Mouse (Mus musculus) limb, embryonic 14.5 days (tissue): Measurements from ENCODE around the gene 1700018B08Rik. TPM values are rescaled to one million over a fixed set of nuclear protein-coding genes. Genes with fewer than 3 reads are reported as not detected.

ENCODE experiments used
- ATAC-seq: fragments of 200-750 bp; cut with Nextera tagmentation; 2 replicates; pipeline ENCODE4 v1.8.0; 2017; ENCODE audit warnings: low read depth, moderate number of reproducible peaks, moderate TSS enrichment; ENCODE audit not compliant: low FRiP score
- DNase-seq: peaks from one replicate; pipeline ENCODE4 v3.0.0-alpha.2; 2015; ENCODE audit warnings: low spot score
- H3K27ac ChIP-seq: fragments of 300-500 bp; sonication (generic); replicated peaks from 2 replicates; pipeline ENCODE4 v1.5.1; 2014; ENCODE audit warnings: low read depth, mild to moderate bottlenecking, low read length, moderate library complexity, mixed read lengths
- H3K27me3 ChIP-seq: fragments of 300-500 bp; sonication (generic); 2 replicates; pipeline ENCODE4 v1.6.1; 2014; ENCODE audit warnings: low read length, mixed read lengths; ENCODE audit not compliant: control insufficient read depth, insufficient read depth
- H3K36me3 ChIP-seq: fragments of 300-500 bp; sonication (generic); 2 replicates; pipeline ENCODE4 v1.6.1; 2014; ENCODE audit warnings: mild to moderate bottlenecking, low read length, moderate library complexity, mixed read lengths; ENCODE audit not compliant: control insufficient read depth, insufficient read depth
- H3K4me1 ChIP-seq: fragments of 300-500 bp; sonication (generic); 2 replicates; pipeline ENCODE4 v1.6.1; 2014; ENCODE audit warnings: antibody characterized with exemption, low read length, mixed read lengths; ENCODE audit not compliant: control insufficient read depth, insufficient read depth
- H3K4me2 ChIP-seq: fragments of 300-500 bp; sonication (generic); replicated peaks from 2 replicates; pipeline ENCODE4 v1.6.1; 2014; ENCODE audit warnings: low read depth, mild to moderate bottlenecking, low read length, moderate library complexity; ENCODE audit not compliant: severe bottlenecking
- H3K4me3 ChIP-seq: fragments of 300-500 bp; sonication (generic); replicated peaks from 2 replicates; pipeline ENCODE4 v1.5.1; 2014; ENCODE audit warnings: low read length
- H3K9ac ChIP-seq: fragments of 300-500 bp; sonication (generic); 2 replicates; pipeline ENCODE4 v1.6.1; 2014; ENCODE audit warnings: mild to moderate bottlenecking, low read depth, low read length, moderate library complexity; ENCODE audit not compliant: severe bottlenecking
- H3K9me3 ChIP-seq: fragments of 300-500 bp; sonication (generic); 2 replicates; pipeline ENCODE4 v1.6.1; 2016; ENCODE audit warnings: low read length; ENCODE audit not compliant: control insufficient read depth
- POLR2A ChIP-seq: fragments of 200-500 bp; IDR thresholded peaks from 2 replicates; pipeline ENCODE4 v1.8.0; 2012; ENCODE audit warnings: inconsistent platforms, mild to moderate bottlenecking, moderate library complexity, borderline replicate concordance; ENCODE audit not compliant: insufficient read depth, insufficient read length; ENCODE audit errors: extremely low read depth
- WGBS: fragments of 180-500 bp; shearing (Covaris S2); extraction: QIAGEN DNeasy Blood & Tissue Kit; methylation state at CpG from one replicate; pipeline ENCODE4 v1.1.7; 2014; 5-methylcytosine and 5-hydroxymethylcytosine counted together
- polyA plus RNA-seq, 2 experiments: library from polyadenylated mRNA; depleted of rRNA in 1 of 2; stranded (reverse) in 1 of 2; unstranded in 1 of 2; fragments of >200 nt; fragmentation: Nextera tagmentation in 1 of 2; extraction: Ambion mirVana in 1 of 2; gene quantifications; 2 replicates each; pipeline versions ENCODE4 v1.2.1 to v1.2.3; 2012 to 2014

The 1700018B08Rik gene
- polyA plus RNA-seq, 2 experiments: not detected

- ATAC-seq: peak; percentile 60
These were observed 59.9 kb downstream of the 1700018B08Rik start for GRCm38 (mm10) chr8:121484072-121484782.

More at GRCm38 (mm10) chr8:121484072-121484782, 59.9 kb downstream of the 1700018B08Rik start:
- Histone ChIP-seq H3K4me3 (no peak overlapping the region), H3K4me2 (0 out of 2 replicates have a peak overlapping the region, but pooled peaks have one; percentile 7), H3K27ac (0 out of 2 replicates have a peak overlapping the region, but pooled peaks have one; percentile 58), H3K4me1 (peaks cover 33% of the 10 kb centered on the region), H3K9me3 (no peaks in the 10 kb centered on the region), H3K9ac (no peak overlapping the region), H3K36me3 (no peaks in the 10 kb centered on the region), H3K27me3 (no peaks in the 10 kb centered on the region)
- WGBS: 27% methylated on average over 23 of the region's 23 CpGs
- TF ChIP-seq POLR2A: no peak
- no peak for DNase-seq

Other genes with a start within 250 kb of the 1700018B08Rik start
- 21.5 and 28.5 TPM in 2 replicates for gene Fbxo31, start 34.5 kb upstream of the 1700018B08Rik start, polyA plus RNA-seq (2012; rRNA removed)
- 19.1 and 21.0 TPM in 2 replicates for gene Fbxo31, start 34.5 kb upstream of the 1700018B08Rik start, polyA plus RNA-seq (2014; fragmentation: Nextera tagmentation; extraction: Ambion mirVana)
- 49.6 and 59.5 TPM in 2 replicates for gene Map1lc3b, start 46.0 kb upstream of the 1700018B08Rik start, polyA plus RNA-seq (2012; rRNA removed)
- gene Map1lc3b, start 46.0 kb upstream of the 1700018B08Rik start, polyA plus RNA-seq (2014; fragmentation: Nextera tagmentation; extraction: Ambion mirVana): 226 and 238 TPM in 2 replicates
- gene Zcchc14, start 108.6 kb upstream of the 1700018B08Rik start, polyA plus RNA-seq (2012; rRNA removed): 37.9 and 47.7 TPM in 2 replicates
- 22.4 and 24.1 TPM in 2 replicates for gene Zcchc14, start 108.6 kb upstream of the 1700018B08Rik start, polyA plus RNA-seq (2014; fragmentation: Nextera tagmentation; extraction: Ambion mirVana)
- gene Jph3, start 185.3 kb upstream of the 1700018B08Rik start, polyA plus RNA-seq (2012; rRNA removed): 0.25 and 0.36 TPM in 2 replicates
- gene Jph3, start 185.3 kb upstream of the 1700018B08Rik start, polyA plus RNA-seq (2014; fragmentation: Nextera tagmentation; extraction: Ambion mirVana): 0.19 and 0.77 TPM in 2 replicates